Mouse (Mus musculus): ENCODE measurements at regions not wholly inside any gene's neighbourhood (a gene's known extent, or its start where the extent isn't known, plus 50 kb on each side); places are given as distances from the start of the nearest gene placed in this dataset.
A peak's percentile ranks its signal among the peaks of the same experiment; 100 is the strongest.
"Not testable (repeated sequence)": the region's sequence is repeated elsewhere in the genome, so short reads cannot be mapped to it uniquely, and the experiment has no call there.

DNA sequence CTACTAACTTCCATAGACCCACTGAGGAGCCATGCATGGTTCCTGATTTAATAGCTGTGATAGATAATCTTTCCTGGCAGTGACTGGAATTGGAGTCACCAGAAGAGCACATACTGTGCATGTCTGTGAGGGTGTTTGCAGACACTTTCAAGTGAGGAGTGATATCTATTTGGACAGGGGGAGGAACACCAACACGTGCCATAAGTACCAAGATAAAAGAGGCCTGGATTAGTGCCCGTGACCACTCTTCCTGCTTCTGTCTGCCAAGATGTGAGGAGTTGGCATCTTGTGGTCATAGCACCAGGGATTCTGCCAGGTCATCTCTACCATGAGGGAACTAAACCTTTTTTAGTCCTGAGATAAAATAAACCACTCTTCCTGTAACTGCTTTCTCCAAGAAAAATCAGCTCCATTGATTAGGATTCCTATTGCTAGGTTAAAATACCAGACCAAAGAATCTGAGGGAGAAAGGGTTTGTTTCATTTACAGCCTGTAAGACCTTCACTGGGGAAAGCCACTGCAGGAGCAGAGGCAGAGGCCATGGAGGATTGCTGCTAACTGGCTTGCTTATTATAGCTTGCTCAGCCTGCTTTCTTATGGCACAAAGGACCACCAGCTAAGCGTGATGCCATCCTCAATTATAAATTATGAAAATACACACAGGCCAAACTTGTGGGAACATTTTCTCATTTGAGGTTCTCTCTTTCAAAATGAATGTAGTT lies 173.7 kb upstream of the Arhgap42 start:
- Histone ChIP-seq H3K4me3 (ENCODE audit: insufficient read depth in 1 of 2, low read depth in 2 of 2, low read length in 2 of 2) (no peak overlapping the region), H3K4me2 (ENCODE audit: low read depth) (no peak overlapping the region), H3K27ac (no peak overlapping the region), H3K36me3 (replicated peaks; ENCODE audit: control insufficient read depth, insufficient read depth, low read depth) (no peaks in the 10 kb centered on the region), H3K4me1 (replicated peaks; ENCODE audit: control insufficient read depth in 2 of 2, insufficient read depth in 2 of 2, low read length in 1 of 2) (no peaks in the 10 kb centered on the region), H3K9me3 (ENCODE audit: control insufficient read depth, low read length) (no peaks in the 10 kb centered on the region), H3K27me3 (ENCODE audit: control insufficient read depth, insufficient read depth, low read length) (no peaks in the 10 kb centered on the region), H3K9ac (replicated peaks) (no peak overlapping the region)
- 49% methylated on average over 3 of the region's 3 CpGs for WGBS (ENCODE audit: insufficient replicate concordance)
- ATAC-seq (ENCODE audit: insufficient read depth) (no peak), DNase-seq (ENCODE audit: low read depth in 3 of 3, low spot score in 3 of 3) (no peak)
- TF ChIP-seq CTCF (IDR thresholded peaks at IDR 0.05; ENCODE audit: low read depth) = no peak
- TF ChIP-seq EP300 (IDR thresholded peaks at IDR 0.05; ENCODE audit: low read depth) = no peak

- not testable (repeated sequence) for H3K4me2 ChIP-seq (ENCODE audit: low read depth); H3K9ac ChIP-seq (replicated peaks); H3K4me3 ChIP-seq (ENCODE audit: insufficient read depth in 1 of 2, low read depth in 2 of 2, low read length in 2 of 2); H3K4me1 ChIP-seq (replicated peaks; ENCODE audit: control insufficient read depth in 2 of 2, insufficient read depth in 2 of 2, low read length in 1 of 2); ATAC-seq (ENCODE audit: insufficient read depth); H3K36me3 ChIP-seq (replicated peaks; ENCODE audit: control insufficient read depth, insufficient read depth, low read depth); DNase-seq (ENCODE audit: low read depth in 3 of 3, low spot score in 3 of 3); H3K9me3 ChIP-seq (ENCODE audit: control insufficient read depth, low read length); H3K27ac ChIP-seq; H3K27me3 ChIP-seq (ENCODE audit: control insufficient read depth, insufficient read depth, low read length)
- 46% methylated on average over 4 of the region's 4 CpGs for WGBS (ENCODE audit: insufficient replicate concordance)
Measured at GRCm38 (mm10) chr9:9394190-9394589, 155.3 kb upstream of the Arhgap42 start.

DNA sequence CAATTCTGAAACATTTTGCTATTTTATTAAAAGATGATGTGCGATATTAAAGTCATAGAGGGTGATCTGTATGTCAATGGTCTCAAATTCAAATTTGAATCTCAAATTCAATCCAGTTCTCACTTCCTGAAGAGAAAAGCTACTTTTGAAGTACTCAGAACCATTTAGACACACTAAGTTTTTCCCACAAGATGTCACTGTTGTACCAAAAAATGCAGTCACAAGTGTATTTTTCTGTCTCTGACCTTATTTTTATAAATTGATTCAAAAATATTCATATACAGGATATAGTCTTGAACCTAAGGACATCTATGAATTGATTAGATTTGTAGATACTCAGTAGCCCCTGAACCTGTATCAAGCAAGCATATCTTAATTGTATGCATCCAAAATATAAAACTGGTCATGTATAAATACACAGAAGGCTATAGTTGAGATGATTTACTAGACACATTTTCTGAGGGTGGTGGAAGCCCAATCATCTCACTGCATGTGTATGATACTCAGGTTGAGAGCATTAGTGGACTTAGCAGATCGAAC lies 137.8 kb upstream of the Arhgap42 start:
- WGBS (ENCODE audit: insufficient replicate concordance) = 51% methylated on average over 2 of the region's 2 CpGs
- Histone ChIP-seq H3K4me1 (replicated peaks; ENCODE audit: control insufficient read depth in 2 of 2, insufficient read depth in 2 of 2, low read length in 1 of 2) (no peaks in the 10 kb centered on the region), H3K9me3 (ENCODE audit: control insufficient read depth, low read length) (no peaks in the 10 kb centered on the region), H3K27me3 (ENCODE audit: control insufficient read depth, insufficient read depth, low read length) (no peaks in the 10 kb centered on the region), H3K4me2 (ENCODE audit: low read depth) (no peak overlapping the region), H3K27ac (no peak overlapping the region), H3K36me3 (replicated peaks; ENCODE audit: control insufficient read depth, insufficient read depth, low read depth) (no peaks in the 10 kb centered on the region), H3K9ac (replicated peaks) (no peak overlapping the region), H3K4me3 (ENCODE audit: insufficient read depth in 1 of 2, low read depth in 2 of 2, low read length in 2 of 2) (no peak overlapping the region)
- TF ChIP-seq EP300 (IDR thresholded peaks at IDR 0.05; ENCODE audit: low read depth) (no peak), CTCF (IDR thresholded peaks at IDR 0.05; ENCODE audit: low read depth) (no peak)
- DNase-seq (ENCODE audit: low read depth in 3 of 3, low spot score in 3 of 3) (no peak), ATAC-seq (ENCODE audit: insufficient read depth) (no peak)

GRCm38 (mm10) chr9:9375304-9375904 lies 136.5 kb upstream of the Arhgap42 start:
- Histone ChIP-seq H3K4me3 (ENCODE audit: insufficient read depth in 1 of 2, low read depth in 2 of 2, low read length in 2 of 2) (no peak overlapping the region), H3K9me3 (ENCODE audit: control insufficient read depth, low read length) (no peaks in the 10 kb centered on the region), H3K4me2 (ENCODE audit: low read depth) (no peak overlapping the region), H3K27ac (no peak overlapping the region), H3K36me3 (replicated peaks; ENCODE audit: control insufficient read depth, insufficient read depth, low read depth) (no peaks in the 10 kb centered on the region), H3K9ac (replicated peaks) (no peak overlapping the region), H3K4me1 (replicated peaks; ENCODE audit: control insufficient read depth in 2 of 2, insufficient read depth in 2 of 2, low read length in 1 of 2) (no peaks in the 10 kb centered on the region), H3K27me3 (ENCODE audit: control insufficient read depth, insufficient read depth, low read length) (no peaks in the 10 kb centered on the region)
- TF ChIP-seq CTCF (IDR thresholded peaks at IDR 0.05; ENCODE audit: low read depth) (peak; percentile 57; the same call in 1 of the 2 replicates), EP300 (IDR thresholded peaks at IDR 0.05; ENCODE audit: low read depth) (no peak)
- DNase-seq (ENCODE audit: low read depth in 3 of 3, low spot score in 3 of 3) (peak; percentile 10 to 16 (median 11)), ATAC-seq (ENCODE audit: insufficient read depth) (no peak)
- WGBS (ENCODE audit: insufficient replicate concordance) = 21% methylated on average over 3 of the region's 3 CpGs

DNA sequence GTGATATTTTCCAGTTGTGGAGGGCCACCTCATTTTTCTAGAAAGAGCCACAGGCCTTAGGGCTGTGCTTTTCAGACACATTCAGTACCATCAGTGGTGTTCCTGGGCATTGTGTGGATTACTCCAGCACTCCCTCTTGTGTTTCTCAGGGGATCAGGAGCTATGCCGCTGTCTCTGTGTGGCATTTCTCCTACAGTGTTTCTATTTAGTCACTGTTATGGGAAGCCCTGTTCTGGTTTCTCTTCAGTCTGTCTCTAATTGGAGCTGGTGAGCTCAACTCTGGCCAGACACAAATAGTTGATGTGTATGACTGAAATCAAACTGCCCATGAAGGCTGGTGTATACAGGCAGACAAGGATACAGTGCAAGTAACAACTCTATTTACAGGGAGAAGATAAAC lies 133.7 kb upstream of the Arhgap42 start:
- no peak overlapping the region for H3K9ac ChIP-seq (replicated peaks)
- no peaks in the 10 kb centered on the region for H3K27me3 ChIP-seq (ENCODE audit: control insufficient read depth, insufficient read depth, low read length)
- H3K4me3 ChIP-seq (ENCODE audit: insufficient read depth in 1 of 2, low read depth in 2 of 2, low read length in 2 of 2) = no peak overlapping the region
- H3K36me3 ChIP-seq (replicated peaks; ENCODE audit: control insufficient read depth, insufficient read depth, low read depth) = no peaks in the 10 kb centered on the region
- ATAC-seq (ENCODE audit: insufficient read depth) (no peak), DNase-seq (ENCODE audit: low read depth in 3 of 3, low spot score in 3 of 3) (no peak)
- TF ChIP-seq CTCF (IDR thresholded peaks at IDR 0.05; ENCODE audit: low read depth) = 0 out of 2 replicates have a peak, but pooled peaks have one; percentile 14
- TF ChIP-seq EP300 (IDR thresholded peaks at IDR 0.05; ENCODE audit: low read depth) = no peak
- H3K4me1 ChIP-seq (replicated peaks; ENCODE audit: control insufficient read depth in 2 of 2, insufficient read depth in 2 of 2, low read length in 1 of 2) = no peaks in the 10 kb centered on the region
- H3K9me3 ChIP-seq (ENCODE audit: control insufficient read depth, low read length) = no peaks in the 10 kb centered on the region
- WGBS (ENCODE audit: insufficient replicate concordance) = 69% methylated on average over 1 of the region's 1 CpGs
- no peak overlapping the region for H3K27ac ChIP-seq
- no peak overlapping the region for H3K4me2 ChIP-seq (ENCODE audit: low read depth)

Measured in liver, embryonic 14.5 days (tissue).